Mouse (Mus musculus): Measurements from ENCODE around the gene Ccng2.

The Ccng2 gene

GRCm38 (mm10) chr5:93263396-93264075 is 3.5 kb upstream of the Ccng2 start:
- DNase-seq (ENCODE audit: low spot score in 2 of 2): no peak

- no peak for DNase-seq (ENCODE audit: low spot score in 2 of 2)
Observed at GRCm38 (mm10) chr5:93264136-93264700, 2.8 kb upstream of the Ccng2 start.

GRCm38 (mm10) chr5:93265164-93265800 is 1.8 kb upstream of the Ccng2 start:
- peak in 1 of 2 experiments; percentile 6 for DNase-seq (ENCODE audit: low spot score in 2 of 2)

DNA sequence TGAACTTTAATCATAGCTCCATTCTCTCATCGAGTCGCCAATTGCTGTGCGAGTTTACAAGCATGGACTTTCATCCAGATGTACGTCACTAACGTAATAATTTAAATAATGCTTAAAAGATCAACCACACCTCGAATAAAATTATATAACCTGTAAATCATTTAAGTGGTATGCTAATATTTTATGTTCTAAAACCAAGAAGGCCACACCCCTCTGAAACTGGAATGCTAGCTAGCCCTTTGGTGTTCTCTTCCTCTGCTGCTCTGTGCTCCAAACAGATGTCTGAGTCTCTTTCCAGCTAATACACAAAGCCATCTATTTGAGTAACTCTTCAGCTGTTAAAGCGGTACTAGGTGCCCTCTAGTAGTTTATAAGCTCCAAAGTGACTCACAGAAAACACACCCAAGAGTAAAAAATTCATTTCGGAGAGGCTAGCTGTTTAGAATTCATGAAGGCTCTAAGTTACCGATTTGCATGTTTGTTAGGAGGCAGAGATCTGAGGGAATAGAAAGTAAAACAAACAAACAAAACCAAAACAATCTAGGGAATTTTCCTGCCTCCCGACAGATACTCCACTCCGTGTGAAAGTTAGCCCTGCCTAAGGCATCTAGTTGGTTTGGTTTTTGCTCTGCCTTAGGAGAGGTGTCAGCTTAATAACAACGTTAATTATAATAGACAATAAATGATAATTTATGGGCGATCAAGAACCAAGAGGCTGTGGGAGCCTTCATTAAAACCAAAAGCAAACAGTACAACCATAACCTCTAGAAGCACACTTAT is 1.1 kb upstream of the Ccng2 start:
- DNase-seq (ENCODE audit: low spot score in 2 of 2): no peak

DNA sequence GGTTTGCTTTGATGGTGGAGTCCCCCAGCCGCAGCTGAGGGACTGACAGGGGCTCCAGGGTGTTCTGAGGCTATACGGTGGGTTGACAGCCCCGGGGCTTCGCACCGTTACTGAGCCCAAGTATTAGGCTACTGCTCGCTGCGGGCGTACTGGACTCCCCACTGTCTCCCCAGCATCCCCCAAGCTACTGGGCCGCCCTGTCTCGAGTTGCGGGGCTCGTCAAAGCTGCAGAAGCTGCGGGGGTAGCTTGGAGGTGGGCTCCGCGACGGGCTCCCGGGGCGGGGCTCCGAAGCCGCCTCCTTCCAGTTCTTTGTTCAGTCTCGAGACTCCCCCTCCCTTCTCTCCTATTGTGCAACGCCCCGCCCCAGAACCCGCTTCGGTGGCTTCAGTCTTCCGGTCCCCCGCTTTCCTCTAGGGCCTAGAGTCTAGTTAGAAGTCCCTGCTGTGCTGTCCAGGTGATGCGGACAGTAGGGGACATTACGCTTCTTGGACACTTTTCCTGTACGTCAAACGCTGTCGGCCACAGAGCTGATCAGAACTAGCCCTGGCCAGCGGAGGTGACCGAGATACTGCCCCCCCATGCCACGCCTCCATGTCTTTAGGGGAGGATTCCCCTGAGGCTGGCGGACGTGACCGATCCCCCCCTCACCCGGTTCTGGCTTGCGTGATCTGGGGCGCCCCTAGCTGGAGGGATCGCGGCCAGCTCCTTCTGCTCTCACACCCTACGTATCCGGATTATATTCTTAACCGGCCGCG is 972 bp downstream of the Ccng2 start:
- peak; percentile 48 to 68 for DNase-seq (ENCODE audit: low spot score in 2 of 2)

DNA sequence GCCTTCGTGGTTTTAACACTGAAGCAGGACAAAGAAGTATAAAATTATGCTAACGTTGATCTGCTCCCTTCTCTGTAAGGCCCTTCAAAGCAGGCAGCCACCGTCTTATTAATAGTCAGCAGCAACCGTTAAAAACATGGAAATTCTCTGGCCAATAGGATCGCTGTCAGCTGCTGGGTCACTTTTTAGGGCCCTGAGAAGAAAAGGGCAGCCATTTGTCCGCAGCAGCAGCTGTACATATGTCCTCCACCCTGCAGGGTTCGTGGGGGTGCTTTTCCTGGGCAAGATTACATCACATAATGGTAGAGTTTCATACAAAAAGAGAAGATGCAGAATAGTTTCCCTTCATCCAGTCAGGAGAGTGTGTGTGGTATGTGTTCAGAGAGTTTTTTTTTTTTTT is 3.0 kb downstream of the Ccng2 start:
- DNase-seq (ENCODE audit: low spot score in 2 of 2): no peak

GRCm38 (mm10) chr5:93270721-93271120 is 3.7 kb downstream of the Ccng2 start:
- no peak for DNase-seq (ENCODE audit: low spot score in 2 of 2)

GRCm38 (mm10) chr5:93282446-93283107 is 15.5 kb downstream of the Ccng2 start:
- DNase-seq (ENCODE audit: low spot score in 2 of 2): no peak

DNA sequence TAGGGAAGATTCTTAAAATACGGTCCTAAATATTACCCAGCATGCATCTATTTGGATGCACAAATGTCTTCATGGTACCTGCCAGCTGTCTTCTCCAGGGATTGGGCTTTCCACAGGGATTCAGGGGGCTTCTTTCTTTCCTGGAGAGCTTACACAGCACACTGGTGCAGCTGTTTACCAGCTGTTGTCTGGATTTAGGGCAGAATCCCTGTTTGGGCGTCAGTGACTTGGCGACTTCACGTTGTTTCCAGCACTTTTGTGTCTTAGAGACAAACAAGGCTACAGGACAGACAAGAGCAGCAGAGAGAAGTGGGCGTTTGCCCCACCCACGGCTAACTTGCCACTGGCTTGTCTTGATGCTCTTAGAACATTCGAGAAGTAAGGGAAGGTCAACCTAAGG is 16.1 kb downstream of the Ccng2 start:
- DNase-seq (ENCODE audit: low spot score in 2 of 2): no peak

DNA sequence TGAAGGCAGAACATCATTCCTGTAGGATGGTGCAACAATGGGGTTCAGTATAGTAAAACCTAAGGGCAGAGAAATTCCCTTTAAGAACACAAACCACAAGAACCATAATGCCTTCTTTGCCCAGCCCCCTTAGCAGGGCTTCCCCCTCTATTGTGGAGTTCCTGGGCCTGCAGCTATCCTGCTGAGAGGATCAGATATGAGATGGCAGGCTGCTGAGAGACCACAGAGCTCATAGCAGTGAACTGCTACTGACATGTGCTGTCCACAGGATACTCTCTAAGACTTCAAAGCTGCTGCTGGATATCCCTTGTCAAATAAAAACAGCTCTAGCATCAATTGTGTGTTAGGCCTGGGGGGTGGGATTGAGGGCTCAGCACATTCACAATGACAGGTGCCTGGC is 21.5 kb downstream of the Ccng2 start:
- no peak for DNase-seq (ENCODE audit: low spot score in 2 of 2)

DNA sequence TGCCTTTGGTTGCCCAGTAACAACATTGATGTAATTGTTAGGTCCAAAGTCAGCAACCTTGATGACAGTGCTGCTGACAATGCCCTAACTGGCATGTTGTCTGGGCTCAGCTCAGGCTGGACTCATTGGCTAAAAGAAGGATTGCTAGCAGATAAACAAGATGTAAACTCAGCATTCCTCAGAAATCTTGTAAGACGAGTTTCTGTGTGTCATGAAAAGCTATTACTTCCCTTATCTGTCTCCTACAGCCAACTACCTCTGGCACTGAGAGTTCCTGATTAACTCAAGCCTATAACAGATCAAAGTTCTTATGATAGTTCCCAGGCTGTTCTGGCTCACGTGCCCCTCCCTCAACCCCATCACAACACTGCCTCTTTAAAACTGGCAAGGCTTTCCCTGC is 23.2 kb downstream of the Ccng2 start:
- DNase-seq (ENCODE audit: low spot score in 2 of 2): no peak

GRCm38 (mm10) chr5:93296341-93296746 is 29.3 kb downstream of the Ccng2 start:
- DNase-seq (ENCODE audit: low spot score in 2 of 2): no peak

- no peak for DNase-seq (ENCODE audit: low spot score in 2 of 2)
Observed at GRCm38 (mm10) chr5:93296754-93297153, 29.7 kb downstream of the Ccng2 start.

GRCm38 (mm10) chr5:93297311-93297710 is 30.3 kb downstream of the Ccng2 start:
- DNase-seq (ENCODE audit: low spot score in 2 of 2): no peak

DNA sequence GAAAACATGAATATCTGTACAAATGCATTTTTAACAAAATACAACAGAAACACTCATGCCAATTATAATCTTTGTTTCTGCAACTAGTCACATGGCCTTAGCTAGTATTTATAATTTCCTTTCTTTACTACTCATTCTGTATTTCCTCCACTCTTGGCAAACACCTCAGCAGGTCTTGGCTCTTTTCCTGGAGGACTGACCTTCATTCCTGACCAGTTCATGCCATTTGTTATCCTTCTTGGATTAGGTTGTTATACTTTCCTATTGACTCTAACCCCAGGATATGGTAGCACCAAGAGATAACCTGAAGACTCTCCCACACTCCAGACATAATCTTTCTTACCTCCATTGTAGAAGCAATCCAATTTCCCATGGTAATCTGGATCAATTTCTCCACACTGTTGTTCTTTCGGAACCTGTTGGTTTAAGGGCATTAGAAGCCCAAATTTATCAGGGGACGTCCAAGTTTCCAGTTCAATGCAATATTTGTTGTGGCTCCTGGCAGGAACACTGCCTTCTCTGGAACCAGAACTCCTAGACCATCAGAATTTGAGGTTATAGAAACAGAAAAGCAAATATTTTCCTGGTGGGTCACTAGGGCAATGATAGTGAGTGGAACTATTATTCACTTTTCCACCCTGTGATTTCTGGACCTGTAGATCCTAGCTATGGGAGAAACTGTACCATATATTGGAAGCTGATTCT is 38.2 kb downstream of the Ccng2 start:
- DNase-seq (ENCODE audit: low spot score in 2 of 2): no peak

GRCm38 (mm10) chr5:93308909-93309308 is 41.9 kb downstream of the Ccng2 start:
- DNase-seq (ENCODE audit: low spot score in 2 of 2): no peak

DNA sequence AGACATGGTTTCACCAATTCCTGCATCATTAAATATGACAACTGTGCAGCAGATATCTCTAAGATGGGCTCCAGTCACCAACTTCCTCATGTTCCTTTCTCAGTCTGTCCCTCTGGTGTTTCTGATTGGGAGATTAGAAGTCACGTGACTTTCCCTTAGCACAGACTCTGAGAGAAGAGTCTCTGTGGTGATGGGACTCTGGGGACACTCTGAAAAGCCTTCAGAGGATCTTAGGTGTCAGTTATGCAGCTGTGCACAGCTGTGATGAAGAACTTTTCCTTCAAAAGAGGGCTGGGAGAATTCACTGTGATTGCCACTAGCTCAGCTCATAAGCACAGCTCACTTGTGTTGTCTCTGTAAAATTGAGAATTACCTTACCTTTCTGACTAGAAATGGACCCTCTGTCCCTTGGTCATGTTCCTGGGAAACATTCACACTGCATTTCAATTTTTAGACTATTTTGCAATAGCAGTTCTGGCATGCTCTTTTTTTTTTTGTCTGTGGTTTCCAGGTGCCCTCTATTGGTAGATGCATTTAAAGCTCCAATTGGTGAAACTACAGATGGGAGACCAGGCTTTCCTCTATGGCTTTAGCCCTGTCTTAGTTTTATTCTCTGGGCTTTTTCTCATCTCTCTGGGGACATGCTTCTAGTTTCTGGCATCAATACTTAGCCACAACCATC is 56.4 kb downstream of the Ccng2 start:
- peak in 1 of 2 experiments; percentile 7 for DNase-seq (ENCODE audit: low spot score in 2 of 2)
